Mouse (Mus musculus): ENCODE measurements around the gene Nfkbie.

Nfkbie gene

DNA sequence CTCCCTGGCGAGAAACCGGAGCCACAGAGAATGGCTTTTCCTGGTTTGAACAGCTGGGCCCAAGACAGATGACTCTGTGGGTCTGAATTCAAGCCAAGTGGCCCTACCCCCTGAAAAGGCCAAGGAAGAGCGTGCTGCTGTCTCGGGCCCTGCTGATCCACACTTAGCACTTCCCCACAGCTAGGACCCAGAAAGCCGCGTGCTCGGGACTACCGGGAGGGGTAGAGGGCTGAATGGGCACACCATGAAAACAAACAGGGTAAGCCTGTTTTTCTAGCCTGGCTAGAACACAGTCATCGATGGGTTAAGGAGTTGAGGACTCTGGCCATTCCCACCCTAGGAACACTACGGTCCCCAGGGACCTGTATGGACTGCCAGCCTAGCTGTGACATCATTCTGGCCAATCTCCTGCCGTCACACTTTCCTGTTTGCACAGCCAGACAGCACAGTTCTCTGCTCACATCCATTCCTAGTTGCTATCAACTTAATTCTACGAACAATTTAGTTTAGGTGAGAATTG lies 25.5 kb downstream of the Nfkbie start:
- no peak for DNase-seq (ENCODE audit: low read depth in 2 of 2, low spot score in 2 of 2)

DNA sequence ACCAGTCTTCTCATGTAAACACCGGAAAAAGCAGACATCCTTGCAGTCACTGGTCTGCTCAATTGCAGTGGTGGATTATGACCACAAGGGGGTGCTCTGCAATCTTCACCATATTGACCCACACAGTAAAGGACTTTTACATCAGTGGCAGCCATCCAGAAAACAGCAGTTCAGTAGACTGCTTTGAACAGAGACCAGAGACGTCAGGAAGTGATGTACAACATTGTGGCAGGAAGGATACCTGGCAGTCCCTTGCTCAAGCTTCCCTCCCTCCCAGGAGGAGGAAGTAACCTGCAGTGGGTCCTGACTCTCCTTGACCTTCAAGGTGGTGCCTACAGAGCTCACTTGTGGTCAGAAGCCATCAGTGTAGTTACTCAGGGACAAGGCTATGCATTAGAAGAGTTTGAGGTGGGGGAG lies 26.1 kb downstream of the Nfkbie start:
- peak; percentile 50 to 72 for DNase-seq (ENCODE audit: low read depth in 2 of 2, low spot score in 2 of 2)

DNA sequence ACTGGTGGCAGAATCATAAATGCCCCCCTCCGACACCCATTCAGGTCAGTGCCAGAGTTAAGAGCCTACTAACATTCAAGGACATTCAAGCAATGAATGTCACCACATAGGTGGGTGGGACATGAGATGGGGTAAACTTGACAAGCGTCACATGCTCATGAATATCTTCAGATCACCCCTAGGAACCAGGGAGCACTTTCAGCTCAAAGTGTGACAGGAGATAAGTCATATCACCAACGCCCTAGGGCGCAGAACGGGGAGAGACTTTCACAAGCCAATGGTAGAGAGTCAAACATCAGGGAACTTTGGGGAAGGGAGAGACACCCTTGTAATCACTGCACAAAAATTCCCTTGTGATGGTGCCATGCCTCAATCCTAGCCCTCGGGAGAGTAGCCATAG lies 26.7 kb downstream of the Nfkbie start:
- no peak for DNase-seq (ENCODE audit: low read depth in 2 of 2, low spot score in 2 of 2)

- DNase-seq (ENCODE audit: low read depth in 2 of 2, low spot score in 2 of 2), result no peak
Observed at GRCm38 (mm10) chr17:45582715-45583355, 27.3 kb downstream of the Nfkbie start.

- no peak for DNase-seq (ENCODE audit: low read depth in 2 of 2, low spot score in 2 of 2)
Observed at GRCm38 (mm10) chr17:45584096-45584896, 28.8 kb downstream of the Nfkbie start.

DNA sequence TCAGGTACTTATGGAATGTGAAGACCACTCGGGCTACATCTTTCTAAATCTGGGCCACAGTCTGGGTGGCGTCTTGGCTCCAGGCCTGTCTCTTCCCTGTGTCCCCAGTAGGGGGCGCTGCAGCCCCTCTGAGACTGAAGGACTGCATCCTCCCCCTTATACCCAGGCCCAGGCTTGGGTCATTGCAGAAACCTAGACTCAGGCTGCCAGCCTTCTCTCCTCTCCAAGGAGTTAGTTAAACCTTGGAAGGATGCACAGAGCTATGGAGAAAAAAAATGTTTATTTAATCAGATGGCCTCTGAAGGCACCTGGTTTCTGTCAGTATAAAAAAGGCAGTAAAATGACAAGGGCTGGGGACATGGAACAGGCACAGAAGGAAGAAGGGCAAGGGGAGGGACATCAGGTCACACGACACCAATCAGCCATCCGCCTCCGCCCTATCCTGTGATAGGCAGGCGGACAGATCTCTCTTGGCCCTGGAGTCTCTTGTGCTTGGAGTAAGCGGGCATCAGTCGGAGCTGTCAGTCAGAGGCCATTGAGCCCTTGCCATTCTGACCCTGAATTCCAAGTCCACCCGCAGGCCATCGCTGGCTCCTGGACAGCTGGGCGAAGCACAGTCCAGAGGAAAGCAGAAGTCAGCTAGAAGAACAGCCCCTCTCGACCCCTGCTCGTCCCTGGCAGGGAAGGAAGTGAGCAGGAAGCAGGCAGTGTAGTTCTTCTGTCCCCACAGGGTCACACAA lies 29.6 kb downstream of the Nfkbie start:
- DNase-seq (ENCODE audit: low read depth in 2 of 2, low spot score in 2 of 2), result peak; percentile 66 to 71

DNA sequence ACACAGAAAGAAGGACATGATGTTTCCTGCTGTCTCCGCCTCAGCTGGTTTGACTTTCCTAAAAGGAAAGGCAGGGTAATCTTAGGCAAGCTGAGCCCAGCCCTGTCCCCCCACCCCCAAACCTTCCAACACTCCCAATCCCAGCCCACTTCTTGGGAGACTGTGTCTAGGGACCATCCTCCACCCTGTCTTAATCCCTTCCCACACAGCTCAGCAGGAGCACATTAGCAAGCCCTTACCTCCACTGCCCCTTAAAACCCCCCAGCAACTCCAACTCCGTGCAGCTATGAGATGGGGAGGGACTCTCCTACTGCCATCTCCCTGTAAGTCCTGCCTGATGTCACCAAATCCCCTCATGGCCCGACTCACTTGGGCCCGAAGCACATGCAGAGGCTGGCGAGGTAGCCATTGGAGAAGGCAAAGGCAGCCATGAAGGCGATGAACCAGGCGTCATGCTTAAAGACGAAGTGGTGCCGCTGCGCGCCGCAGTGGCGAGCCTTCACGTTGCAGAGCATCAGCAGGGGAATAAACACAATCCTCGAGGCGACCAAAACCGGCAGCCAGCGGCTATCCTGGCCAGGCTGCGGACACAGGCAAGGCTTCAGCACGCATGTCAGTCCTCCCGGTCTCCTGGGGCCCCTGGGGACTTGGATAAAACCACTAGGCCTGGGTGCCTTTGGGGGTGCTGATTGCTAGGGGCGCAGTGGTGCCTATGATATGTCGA lies 30.4 kb downstream of the Nfkbie start:
- no peak for DNase-seq (ENCODE audit: low read depth in 2 of 2, low spot score in 2 of 2)

GRCm38 (mm10) chr17:45586449-45586837 lies 30.9 kb downstream of the Nfkbie start:
- DNase-seq (ENCODE audit: low read depth in 2 of 2, low spot score in 2 of 2), result no peak

- DNase-seq (ENCODE audit: low read depth in 2 of 2, low spot score in 2 of 2), result no peak
Observed at GRCm38 (mm10) chr17:45588370-45588769, 32.9 kb downstream of the Nfkbie start.

GRCm38 (mm10) chr17:45589236-45589635 lies 33.7 kb downstream of the Nfkbie start:
- DNase-seq (ENCODE audit: low read depth in 2 of 2, low spot score in 2 of 2), result no peak

- DNase-seq (ENCODE audit: low read depth in 2 of 2, low spot score in 2 of 2), result no peak
Observed at GRCm38 (mm10) chr17:45589844-45590243, 34.3 kb downstream of the Nfkbie start.

DNA sequence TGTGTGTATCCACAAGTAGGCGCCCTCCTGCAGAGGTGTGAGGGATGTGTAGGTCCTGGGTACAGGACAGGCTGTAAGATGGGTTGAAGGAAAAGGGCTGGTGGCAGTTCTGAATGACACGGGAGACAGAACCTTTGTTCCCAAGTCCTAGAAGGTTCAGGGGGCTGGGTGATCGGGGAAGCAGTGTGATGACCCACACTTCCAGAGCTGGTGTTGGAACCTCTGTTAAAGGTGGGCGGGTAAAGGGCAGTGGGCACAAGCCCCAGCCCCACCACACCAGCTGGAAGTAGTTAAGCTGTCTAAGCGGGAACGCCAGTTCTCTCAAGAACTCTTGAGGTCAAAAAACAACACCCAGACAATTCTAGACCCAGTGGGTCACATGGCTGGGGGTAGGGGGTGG lies 34.9 kb downstream of the Nfkbie start:
- DNase-seq (ENCODE audit: low read depth in 2 of 2, low spot score in 2 of 2), result no peak

GRCm38 (mm10) chr17:45591701-45592605 lies 36.5 kb downstream of the Nfkbie start:
- DNase-seq (ENCODE audit: low read depth in 2 of 2, low spot score in 2 of 2), result no peak

DNA sequence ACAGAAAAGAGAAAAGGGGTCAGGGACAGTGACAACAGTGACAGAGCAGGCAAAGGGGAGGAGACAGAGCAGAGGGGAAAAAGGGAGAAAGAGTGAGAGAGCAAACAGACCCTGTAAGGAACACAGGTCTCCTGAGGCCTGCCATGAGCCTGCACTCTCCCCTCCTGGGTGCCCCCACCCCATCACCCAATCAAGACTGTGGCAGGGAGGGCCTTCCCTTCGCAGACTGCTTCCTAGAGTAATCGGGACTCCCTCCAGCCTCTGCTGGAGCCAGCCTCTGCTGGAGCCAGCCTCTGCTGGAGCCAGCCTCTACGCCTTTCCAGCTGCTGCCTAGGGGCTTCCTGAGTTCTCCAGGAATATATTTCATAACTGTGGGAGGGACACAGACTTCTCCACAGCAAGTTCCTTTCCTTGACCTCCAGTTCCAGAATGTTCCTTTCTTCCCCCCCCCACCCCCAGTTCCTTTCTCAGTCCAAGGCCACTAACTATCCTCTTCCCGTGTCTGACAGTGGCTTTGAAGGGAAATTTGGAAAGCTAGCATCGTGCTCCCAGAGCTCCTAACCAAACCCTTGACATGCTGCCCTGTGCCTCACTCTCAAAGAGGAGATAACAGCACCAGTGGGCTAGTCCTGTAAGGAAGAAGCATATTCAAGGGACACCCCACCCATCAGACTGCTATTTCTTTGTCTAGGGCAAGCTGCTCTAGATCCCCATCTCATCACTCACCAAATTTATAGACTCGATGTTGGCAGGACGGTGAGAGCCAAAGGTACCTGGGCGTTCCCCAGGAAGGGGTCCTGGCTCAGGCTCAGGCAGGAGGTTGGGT lies 37.3 kb downstream of the Nfkbie start:
- no peak for DNase-seq (ENCODE audit: low read depth in 2 of 2, low spot score in 2 of 2)

DNA sequence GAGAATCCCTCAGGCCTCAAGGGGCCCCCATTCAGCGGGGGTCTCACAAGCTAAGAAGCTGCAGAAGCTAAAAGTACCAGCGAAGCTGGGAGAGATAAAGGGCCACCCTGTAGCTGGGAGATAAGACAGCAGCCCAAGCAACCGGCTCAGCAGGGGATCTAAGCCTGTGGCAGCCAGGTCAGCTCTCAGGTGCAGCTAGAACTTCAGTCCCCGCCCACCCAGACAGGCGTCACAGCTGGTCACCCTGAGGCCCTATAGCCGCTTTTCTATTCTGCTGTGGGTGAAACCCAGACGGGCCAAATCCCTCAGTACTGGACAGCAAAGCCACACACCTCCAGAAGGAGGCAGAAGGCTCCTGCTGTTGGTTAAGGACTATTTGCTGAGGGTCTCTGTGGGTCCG lies 38.0 kb downstream of the Nfkbie start:
- DNase-seq (ENCODE audit: low read depth in 2 of 2, low spot score in 2 of 2), result no peak

GRCm38 (mm10) chr17:45594195-45594594 lies 38.7 kb downstream of the Nfkbie start:
- no peak for DNase-seq (ENCODE audit: low read depth in 2 of 2, low spot score in 2 of 2)

DNA sequence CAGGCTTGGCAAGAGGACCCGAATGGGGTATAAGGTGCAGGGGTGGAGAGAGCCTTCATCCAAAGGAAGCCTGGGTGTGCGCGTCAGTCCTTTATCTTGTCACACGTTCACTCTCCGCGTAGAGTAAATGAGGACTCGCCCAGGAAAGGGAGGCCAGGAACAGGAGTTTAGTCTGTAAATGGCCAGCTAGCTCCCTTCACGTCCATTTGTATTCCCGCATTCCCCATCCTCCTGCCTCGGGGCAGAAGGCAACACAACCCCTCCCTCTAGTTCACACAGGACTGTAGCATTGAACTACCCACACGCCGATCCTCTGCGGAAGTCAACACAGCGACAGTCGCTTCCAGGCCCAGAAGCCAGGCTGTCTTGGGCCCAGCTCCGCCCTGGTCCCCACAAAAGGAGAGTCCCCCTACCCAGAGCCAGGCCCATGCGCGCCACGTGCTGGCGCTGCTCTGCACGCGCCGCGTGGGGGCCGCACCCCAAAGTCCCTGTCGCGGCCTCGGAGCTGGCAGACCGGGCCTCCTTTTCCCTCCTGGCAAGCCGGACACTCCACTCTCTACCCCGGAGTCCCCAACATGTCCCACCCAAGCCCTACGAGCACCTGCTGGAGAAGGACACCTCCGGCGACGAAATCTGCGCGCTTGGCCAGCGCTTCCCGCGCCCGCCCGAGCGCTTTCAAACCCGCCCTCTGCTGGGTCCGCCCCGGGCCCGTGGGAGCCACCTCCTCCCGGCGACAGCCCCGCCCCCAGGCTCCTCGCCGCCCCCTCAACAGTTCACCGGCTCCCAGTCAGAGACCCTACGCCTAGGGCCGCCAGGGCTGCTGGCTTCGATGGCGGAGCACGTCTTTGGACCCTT lies 39.6 kb downstream of the Nfkbie start:
- peak; percentile 54 to 71 for DNase-seq (ENCODE audit: low read depth in 2 of 2, low spot score in 2 of 2)

- no peak for DNase-seq (ENCODE audit: low read depth in 2 of 2, low spot score in 2 of 2)
Observed at GRCm38 (mm10) chr17:45595736-45596390, 40.4 kb downstream of the Nfkbie start.
